Mouse (Mus musculus): Measurements from ENCODE around the gene B3galt1. TPM values are rescaled to one million over a fixed set of nuclear protein-coding genes. Genes with fewer than 3 reads are reported as not detected.

Gene B3galt1
- polyA plus RNA-seq, 1 experiment from 2014 or later, result 6.1 TPM

- Histone ChIP-seq H3K36me3 (no peaks in the 10 kb centered on the region), H3K27me3 (ENCODE audit: low read depth, poor library complexity, severe bottlenecking) (no peaks in the 10 kb centered on the region), H3K27ac (no peak overlapping the region), H3K4me3 (no peak overlapping the region), H3K4me1 (no peaks in the 10 kb centered on the region), H3K9me3 (replicated peaks) (no peaks in the 10 kb centered on the region)
- DNase-seq (ENCODE audit: low spot score), result no peak
- 88% methylated on average over 4 of the region's 4 CpGs for WGBS
Measured at GRCm38 (mm10) chr2:67797561-67797960, 231.9 kb downstream of the B3galt1 start.

- Histone ChIP-seq H3K27me3 (ENCODE audit: low read depth, poor library complexity, severe bottlenecking) (no peaks in the 10 kb centered on the region), H3K27ac (no peak overlapping the region), H3K9me3 (replicated peaks) (no peaks in the 10 kb centered on the region), H3K4me1 (no peaks in the 10 kb centered on the region), H3K36me3 (no peaks in the 10 kb centered on the region), H3K4me3 (no peak overlapping the region)
- 88% methylated on average over 3 of the region's 3 CpGs for WGBS
- no peak for DNase-seq (ENCODE audit: low spot score)
Measured at GRCm38 (mm10) chr2:67799981-67800380, 234.3 kb downstream of the B3galt1 start.

GRCm38 (mm10) chr2:67816149-67816548, 250.5 kb downstream of the B3galt1 start:
- WGBS, result 83% methylated on average over 2 of the region's 2 CpGs
- Histone ChIP-seq H3K4me1 (0 out of 2 replicates have a peak, but pooled peaks cover 4% of the 10 kb centered on the region), H3K4me3 (no peak overlapping the region), H3K9me3 (replicated peaks) (no peaks in the 10 kb centered on the region), H3K27ac (no peak overlapping the region), H3K27me3 (ENCODE audit: low read depth, poor library complexity, severe bottlenecking) (no peaks in the 10 kb centered on the region), H3K36me3 (no peaks in the 10 kb centered on the region)
- DNase-seq (ENCODE audit: low spot score), result no peak

- H3K4me1 ChIP-seq, result no peaks in the 10 kb centered on the region
- WGBS, result 81% methylated on average over 2 of the region's 2 CpGs
- H3K4me3 ChIP-seq, result no peak overlapping the region
- no peak overlapping the region for H3K27ac ChIP-seq
- no peak for DNase-seq (ENCODE audit: low spot score)
- no peaks in the 10 kb centered on the region for H3K9me3 ChIP-seq (replicated peaks)
- H3K27me3 ChIP-seq (ENCODE audit: low read depth, poor library complexity, severe bottlenecking), result no peaks in the 10 kb centered on the region
- H3K36me3 ChIP-seq, result no peaks in the 10 kb centered on the region
Measured at GRCm38 (mm10) chr2:67818014-67818413, 252.3 kb downstream of the B3galt1 start.

GRCm38 (mm10) chr2:67822360-67822759, 256.7 kb downstream of the B3galt1 start:
- 92% methylated on average over 5 of the region's 5 CpGs for WGBS
- no peak for DNase-seq (ENCODE audit: low spot score)
- Histone ChIP-seq H3K27ac (no peak overlapping the region), H3K4me3 (no peak overlapping the region), H3K27me3 (ENCODE audit: low read depth, poor library complexity, severe bottlenecking) (no peaks in the 10 kb centered on the region), H3K36me3 (no peaks in the 10 kb centered on the region), H3K4me1 (no peaks in the 10 kb centered on the region), H3K9me3 (replicated peaks) (no peaks in the 10 kb centered on the region)

- WGBS, result 88% methylated on average over 4 of the region's 4 CpGs
- no peaks in the 10 kb centered on the region for H3K9me3 ChIP-seq (replicated peaks)
- no peak for DNase-seq (ENCODE audit: low spot score)
- H3K4me1 ChIP-seq, result no peaks in the 10 kb centered on the region
- no peak overlapping the region for H3K27ac ChIP-seq
- H3K27me3 ChIP-seq (ENCODE audit: low read depth, poor library complexity, severe bottlenecking), result no peaks in the 10 kb centered on the region
- no peaks in the 10 kb centered on the region for H3K36me3 ChIP-seq
- H3K4me3 ChIP-seq, result no peak overlapping the region
Measured at GRCm38 (mm10) chr2:67827697-67828096, 262.0 kb downstream of the B3galt1 start.

- H3K27ac ChIP-seq, result no peak overlapping the region
- H3K9me3 ChIP-seq (replicated peaks), result no peaks in the 10 kb centered on the region
- no peak for DNase-seq (ENCODE audit: low spot score)
- WGBS, result 86% methylated on average over 5 of the region's 5 CpGs
- H3K4me1 ChIP-seq, result no peaks in the 10 kb centered on the region
- no peaks in the 10 kb centered on the region for H3K36me3 ChIP-seq
- no peaks in the 10 kb centered on the region for H3K27me3 ChIP-seq (ENCODE audit: low read depth, poor library complexity, severe bottlenecking)
- no peak overlapping the region for H3K4me3 ChIP-seq
Measured at GRCm38 (mm10) chr2:67829055-67829915, 263.6 kb downstream of the B3galt1 start.

GRCm38 (mm10) chr2:67847806-67848205, 282.1 kb downstream of the B3galt1 start:
- no peaks in the 10 kb centered on the region for H3K4me1 ChIP-seq
- no peaks in the 10 kb centered on the region for H3K36me3 ChIP-seq
- H3K9me3 ChIP-seq (replicated peaks), result no peaks in the 10 kb centered on the region
- H3K27me3 ChIP-seq (ENCODE audit: low read depth, poor library complexity, severe bottlenecking), result no peaks in the 10 kb centered on the region
- H3K4me3 ChIP-seq, result no peak overlapping the region
- 86% methylated on average over 8 of the region's 8 CpGs for WGBS
- no peak for DNase-seq (ENCODE audit: low spot score)
- H3K27ac ChIP-seq, result no peak overlapping the region

GRCm38 (mm10) chr2:67850725-67851124, 285.1 kb downstream of the B3galt1 start:
- Histone ChIP-seq H3K9me3 (replicated peaks) (no peaks in the 10 kb centered on the region), H3K27me3 (ENCODE audit: low read depth, poor library complexity, severe bottlenecking) (no peaks in the 10 kb centered on the region), H3K4me3 (no peak overlapping the region), H3K4me1 (no peaks in the 10 kb centered on the region), H3K27ac (no peak overlapping the region), H3K36me3 (no peaks in the 10 kb centered on the region)
- 92% methylated on average over 3 of the region's 3 CpGs for WGBS
- DNase-seq (ENCODE audit: low spot score), result no peak

GRCm38 (mm10) chr2:67858340-67858739, 292.7 kb downstream of the B3galt1 start:
- 91% methylated on average over 2 of the region's 2 CpGs for WGBS
- no peaks in the 10 kb centered on the region for H3K36me3 ChIP-seq
- DNase-seq (ENCODE audit: low spot score), result no peak
- H3K9me3 ChIP-seq (replicated peaks), result no peaks in the 10 kb centered on the region
- no peak overlapping the region for H3K4me3 ChIP-seq
- H3K27me3 ChIP-seq (ENCODE audit: low read depth, poor library complexity, severe bottlenecking), result no peaks in the 10 kb centered on the region
- H3K4me1 ChIP-seq, result no peaks in the 10 kb centered on the region
- no peak overlapping the region for H3K27ac ChIP-seq

GRCm38 (mm10) chr2:67859004-67859403, 293.3 kb downstream of the B3galt1 start:
- Histone ChIP-seq H3K4me3 (no peak overlapping the region), H3K27me3 (ENCODE audit: low read depth, poor library complexity, severe bottlenecking) (no peaks in the 10 kb centered on the region), H3K4me1 (no peaks in the 10 kb centered on the region), H3K36me3 (no peaks in the 10 kb centered on the region), H3K9me3 (replicated peaks) (no peaks in the 10 kb centered on the region), H3K27ac (no peak overlapping the region)
- 92% methylated on average over 2 of the region's 2 CpGs for whole genome bisulfite sequencing
- no peak for DNase-seq (ENCODE audit: low spot score)

GRCm38 (mm10) chr2:67873368-67873767, 307.7 kb downstream of the B3galt1 start:
- Histone ChIP-seq H3K4me1 (no peaks in the 10 kb centered on the region), H3K27me3 (ENCODE audit: low read depth, poor library complexity, severe bottlenecking) (no peaks in the 10 kb centered on the region), H3K36me3 (no peaks in the 10 kb centered on the region), H3K9me3 (replicated peaks) (no peaks in the 10 kb centered on the region), H3K27ac (no peak overlapping the region), H3K4me3 (no peak overlapping the region)
- 75% methylated on average over 3 of the region's 3 CpGs for WGBS
- DNase-seq (ENCODE audit: low spot score), result no peak

GRCm38 (mm10) chr2:67879836-67880235, 314.2 kb downstream of the B3galt1 start:
- WGBS, result 90% methylated on average over 3 of the region's 3 CpGs
- Histone ChIP-seq H3K4me3 (no peak overlapping the region), H3K9me3 (replicated peaks) (no peaks in the 10 kb centered on the region), H3K36me3 (no peaks in the 10 kb centered on the region), H3K27ac (no peak overlapping the region), H3K4me1 (no peaks in the 10 kb centered on the region), H3K27me3 (ENCODE audit: low read depth, poor library complexity, severe bottlenecking) (no peaks in the 10 kb centered on the region)
- DNase-seq (ENCODE audit: low spot score), result no peak
